Mouse (Mus musculus) megakaryocyte, embryonic 14.5 days (primary cell): ENCODE data around the gene Senp3.

Experiments used
- FLI1 ChIP-seq: IDR thresholded peaks from 2 replicates; pipeline ENCODE4 v1.6.1; 2012; ENCODE audit warnings: low read length, inconsistent platforms, mixed read lengths
- GATA1 ChIP-seq: IDR thresholded peaks from 3 replicates; pipeline ENCODE4 v1.6.1; 2012; ENCODE audit warnings: mixed read lengths, low read length, inconsistent platforms, borderline replicate concordance

GRCm38 (mm10) chr11:69699595-69699994, 17.7 kb upstream of the Senp3 start:
- no peak for TF ChIP-seq GATA1
- TF ChIP-seq FLI1, result no peak
